Mouse (Mus musculus) neural tube, embryonic 14.5 days (tissue): ENCODE results near the gene Stom. TPM values are rescaled to one million over a fixed set of nuclear protein-coding genes. Genes with fewer than 3 reads are reported as not detected.

Experiments
- ATAC-seq: fragments of 200-750 bp; cut with Nextera tagmentation; 2 replicates; pipeline ENCODE4 v1.8.0; 2017; ENCODE audit warnings: low read depth, mild to moderate bottlenecking, moderate TSS enrichment, moderate library complexity
- H3K27ac ChIP-seq: fragments of 300-500 bp; sonication (generic); 2 replicates; pipeline ENCODE4 v1.5.1; 2014; ENCODE audit warnings: low read depth, mild to moderate bottlenecking, control low read depth, low read length, moderate library complexity, mixed read lengths
- H3K27me3 ChIP-seq: fragments of 300-500 bp; sonication (generic); 2 replicates; pipeline ENCODE4 v1.6.1; 2014; ENCODE audit warnings: low read length; ENCODE audit not compliant: control insufficient read depth, insufficient read depth
- H3K36me3 ChIP-seq: fragments of 300-500 bp; sonication (generic); 2 replicates; pipeline ENCODE4 v1.6.1; 2014; ENCODE audit warnings: low read length, mixed read lengths; ENCODE audit not compliant: control insufficient read depth, insufficient read depth
- H3K4me1 ChIP-seq: fragments of 300-500 bp; sonication (generic); 2 replicates; pipeline ENCODE4 v1.6.1; 2014; ENCODE audit warnings: low read length; ENCODE audit not compliant: control insufficient read depth, insufficient read depth
- H3K4me2 ChIP-seq: fragments of 300-500 bp; sonication (generic); 2 replicates; pipeline ENCODE4 v1.6.1; 2014; ENCODE audit warnings: mild to moderate bottlenecking, low read depth, low read length, control low read depth
- H3K4me3 ChIP-seq: fragments of 300-500 bp; sonication (generic); 2 replicates; pipeline ENCODE4 v1.5.1; 2014; ENCODE audit warnings: low read depth, low read length, control low read depth, mixed read lengths
- H3K9ac ChIP-seq: fragments of 300-500 bp; sonication (generic); replicated peaks from 2 replicates; pipeline ENCODE4 v1.6.1; 2014; ENCODE audit warnings: low read depth, mild to moderate bottlenecking, control low read depth, low read length, mixed read lengths
- H3K9me3 ChIP-seq: fragments of 300-500 bp; sonication (generic); 2 replicates; pipeline ENCODE4 v1.6.1; 2016; ENCODE audit warnings: low read length; ENCODE audit not compliant: control insufficient read depth
- WGBS: fragments of 180-500 bp; shearing (Covaris S2); extraction: QIAGEN DNeasy Blood & Tissue Kit; methylation state at CpG from one replicate; pipeline ENCODE4 v1.1.7; 2014; 5-methylcytosine and 5-hydroxymethylcytosine counted together
- polyA plus RNA-seq: library from polyadenylated mRNA; unstranded; fragments of >200 nt; fragmentation: Nextera tagmentation; extraction: Ambion mirVana; gene quantifications from 2 replicates; pipeline ENCODE4 v1.2.1, GENCODE M21; 2014

The Stom gene
- polyA plus RNA-seq = 14.2 and 20.8 TPM in 2 replicates

DNA sequence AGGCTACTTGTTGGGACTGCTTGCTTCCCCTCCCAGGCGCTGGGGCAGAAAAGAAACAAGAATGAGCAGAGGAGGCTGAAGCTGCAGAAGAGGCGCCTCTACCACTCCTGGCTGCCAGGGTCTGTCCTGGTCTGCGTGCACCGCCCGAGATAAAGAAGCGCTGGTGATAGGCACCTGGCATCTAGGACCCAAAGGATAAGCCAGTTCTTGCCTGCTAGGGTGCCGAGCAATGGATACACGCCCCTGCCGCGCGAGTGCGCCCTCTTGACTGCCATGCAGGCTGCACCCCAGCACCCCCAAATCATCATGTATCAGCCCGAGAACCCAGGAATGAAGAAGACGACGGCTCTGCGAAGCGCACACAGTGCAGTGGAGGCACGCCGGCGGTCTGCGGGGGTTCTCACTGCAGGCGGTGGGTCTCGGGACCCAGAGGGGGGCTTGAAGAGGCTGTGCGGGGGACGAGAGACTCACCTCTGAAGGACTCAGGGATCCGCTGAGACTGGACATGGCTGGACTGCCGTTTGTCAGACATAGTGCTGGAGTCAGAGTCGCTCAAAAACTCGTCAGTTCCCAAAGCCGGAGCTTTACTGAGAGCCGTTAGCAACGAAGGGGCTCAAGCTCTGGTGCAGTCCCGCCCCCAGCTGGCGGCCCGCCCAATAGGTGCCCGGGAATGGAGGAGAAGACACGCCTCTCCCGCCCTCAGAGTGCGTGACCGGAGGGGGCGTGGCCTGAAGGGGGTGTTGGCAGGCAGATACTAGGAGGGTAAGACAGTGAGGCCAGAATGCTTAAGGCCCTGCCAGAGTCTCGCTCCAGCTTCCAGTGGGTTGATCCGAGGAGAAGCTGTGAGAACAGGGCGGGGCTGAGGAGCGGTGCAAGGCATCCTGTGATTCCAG is at the start of gene Stom:
Gene Stom, minus strand, starts transcription at position 589 of the 893 bp plus-strand sequence.
- ATAC-seq = peak; percentile 99
- H3K9me3 ChIP-seq = no peaks in the 10 kb centered on the region
- no peaks in the 10 kb centered on the region for H3K36me3 ChIP-seq
- under 1% methylated on average over 45 of the region's 45 CpGs for WGBS
- H3K4me1 ChIP-seq = peaks cover 8% of the 10 kb centered on the region; the same call in 1 of the 2 replicates
- peak within 1 kb of the TSS; percentile 57 for H3K4me3 ChIP-seq
- peak within 1 kb of the TSS; percentile 66 for H3K27ac ChIP-seq
- H3K27me3 ChIP-seq = no peaks in the 10 kb centered on the region
- H3K4me2 ChIP-seq = peak within 1 kb of the TSS; percentile 91
- peak within 1 kb of the TSS; percentile 67 for H3K9ac ChIP-seq

DNA sequence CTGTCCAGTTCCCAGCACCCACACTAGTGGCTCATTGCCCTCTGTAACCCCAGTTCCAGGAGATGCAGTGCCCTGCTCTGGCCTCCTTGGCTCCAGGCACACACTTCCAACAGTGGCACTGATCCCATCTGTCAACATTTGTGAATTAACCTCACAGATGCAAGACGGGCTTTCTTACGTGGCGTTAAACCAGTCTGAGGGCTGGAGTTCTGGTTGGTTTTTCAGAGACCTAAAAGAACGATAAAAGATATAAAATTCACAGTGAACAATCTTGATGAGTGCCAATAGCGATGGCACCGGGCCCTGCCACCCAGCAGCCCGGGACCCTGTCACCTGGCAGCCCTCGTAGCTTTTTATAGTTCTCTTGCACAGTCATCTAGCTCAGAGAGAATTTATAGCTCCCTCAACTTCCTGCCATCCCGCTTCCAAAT is 48.7 kb upstream of the Stom start:
- Histone ChIP-seq H3K9me3 (no peaks in the 10 kb centered on the region), H3K27ac (no peak overlapping the region), H3K4me3 (no peak overlapping the region), H3K9ac (no peak overlapping the region), H3K4me1 (no peaks in the 10 kb centered on the region), H3K36me3 (no peaks in the 10 kb centered on the region), H3K4me2 (no peak overlapping the region), H3K27me3 (no peaks in the 10 kb centered on the region)
- 52% methylated on average over 9 of the region's 9 CpGs for WGBS
- ATAC-seq = no peak

DNA sequence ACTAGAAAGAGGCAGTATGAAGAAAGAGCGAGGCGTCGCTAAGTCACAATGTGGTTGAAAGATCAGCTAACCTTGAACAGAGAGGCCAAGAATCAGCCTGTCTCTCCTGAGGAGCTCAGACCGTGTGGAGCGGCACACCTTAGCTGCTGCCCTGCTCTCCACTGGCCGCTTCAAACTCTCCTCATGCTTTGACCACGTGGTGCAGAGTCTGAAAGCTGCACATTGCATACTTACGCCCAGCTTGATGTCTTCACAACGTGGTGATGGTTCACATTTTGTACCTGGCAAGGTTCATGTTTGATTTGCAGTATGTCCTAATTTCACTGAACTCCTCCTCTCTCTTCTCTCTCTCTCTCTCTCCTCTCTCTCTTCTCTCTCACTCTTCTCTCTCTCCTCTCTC is 42.5 kb upstream of the Stom start:
- Histone ChIP-seq H3K9ac (no peak overlapping the region), H3K36me3 (no peaks in the 10 kb centered on the region), H3K4me3 (no peak overlapping the region), H3K27ac (no peak overlapping the region), H3K4me1 (no peaks in the 10 kb centered on the region), H3K9me3 (no peaks in the 10 kb centered on the region), H3K4me2 (no peak overlapping the region), H3K27me3 (no peaks in the 10 kb centered on the region)
- whole genome bisulfite sequencing = 79% methylated on average over 9 of the region's 9 CpGs
- ATAC-seq = no peak

DNA sequence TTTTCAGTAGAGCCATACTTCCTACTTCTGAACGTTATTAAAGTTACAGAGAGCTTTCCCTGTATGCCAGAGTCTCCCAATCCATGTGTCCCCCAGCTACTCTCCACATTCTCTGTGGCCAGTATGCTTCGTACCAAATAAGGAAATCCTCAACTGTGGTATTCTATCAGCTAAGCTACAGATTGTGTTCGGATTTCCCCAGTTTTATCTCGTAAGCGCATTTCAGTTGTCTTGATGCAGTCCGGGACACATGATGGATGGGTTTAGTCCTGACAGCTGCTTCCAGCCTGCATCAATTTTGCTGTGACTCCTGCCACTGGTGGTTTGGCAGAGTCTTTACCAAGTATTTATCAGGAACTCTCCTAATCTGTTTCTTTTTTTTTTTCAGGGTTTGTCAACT is 40.8 kb upstream of the Stom start:
- no peak overlapping the region for H3K9ac ChIP-seq
- no peaks in the 10 kb centered on the region for H3K27me3 ChIP-seq
- no peak overlapping the region for H3K4me3 ChIP-seq
- no peak overlapping the region for H3K27ac ChIP-seq
- no peaks in the 10 kb centered on the region for H3K36me3 ChIP-seq
- H3K4me1 ChIP-seq = no peaks in the 10 kb centered on the region
- H3K4me2 ChIP-seq = no peak overlapping the region
- WGBS = 69% methylated on average over 6 of the region's 6 CpGs
- no peaks in the 10 kb centered on the region for H3K9me3 ChIP-seq
- no peak for ATAC-seq

DNA sequence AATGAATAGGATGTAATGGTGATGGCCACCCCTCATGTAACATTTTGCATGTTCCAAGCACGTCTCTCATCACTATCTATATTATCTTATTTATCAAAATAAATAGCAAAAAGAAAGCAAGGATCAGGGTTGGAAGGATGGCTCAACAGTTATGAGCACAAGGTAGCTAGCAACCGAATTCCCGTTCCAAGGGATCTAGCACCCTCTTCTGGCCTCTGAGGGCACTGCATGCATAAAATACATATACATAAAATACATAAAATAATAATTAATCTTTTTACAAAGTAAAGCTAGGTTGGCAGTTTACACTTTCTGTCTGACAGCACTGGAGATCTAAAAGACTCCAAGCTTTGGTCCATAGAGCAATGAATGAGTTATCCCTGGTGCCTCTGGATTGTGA is 36.2 kb upstream of the Stom start:
- Histone ChIP-seq H3K36me3 (no peaks in the 10 kb centered on the region), H3K27ac (no peak overlapping the region), H3K9ac (no peak overlapping the region), H3K4me1 (no peaks in the 10 kb centered on the region), H3K4me3 (no peak overlapping the region), H3K4me2 (no peak overlapping the region), H3K9me3 (no peaks in the 10 kb centered on the region), H3K27me3 (no peaks in the 10 kb centered on the region)
- no peak for ATAC-seq
- 11% methylated on average over 3 of the region's 3 CpGs for WGBS

DNA sequence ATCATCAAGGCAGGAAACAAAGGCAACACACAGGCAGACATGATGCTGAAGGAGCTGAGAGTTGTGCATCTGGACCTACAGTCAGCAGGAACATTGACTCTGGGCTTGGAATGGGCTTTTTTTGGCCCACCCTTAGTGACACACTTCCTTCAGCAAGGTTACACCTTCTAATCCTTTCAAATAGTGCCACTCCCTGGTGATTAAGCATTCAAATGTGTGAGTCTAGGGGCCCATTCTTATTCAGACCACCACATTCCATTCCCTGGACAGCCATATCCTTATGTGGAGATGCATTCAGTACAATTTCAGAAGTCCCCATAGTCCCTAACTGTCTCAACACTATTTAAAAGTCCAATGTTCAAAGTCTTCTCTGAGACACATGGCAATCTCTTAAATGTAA is 33.9 kb upstream of the Stom start:
- no peaks in the 10 kb centered on the region for H3K9me3 ChIP-seq
- H3K4me2 ChIP-seq = no peak overlapping the region

DNA sequence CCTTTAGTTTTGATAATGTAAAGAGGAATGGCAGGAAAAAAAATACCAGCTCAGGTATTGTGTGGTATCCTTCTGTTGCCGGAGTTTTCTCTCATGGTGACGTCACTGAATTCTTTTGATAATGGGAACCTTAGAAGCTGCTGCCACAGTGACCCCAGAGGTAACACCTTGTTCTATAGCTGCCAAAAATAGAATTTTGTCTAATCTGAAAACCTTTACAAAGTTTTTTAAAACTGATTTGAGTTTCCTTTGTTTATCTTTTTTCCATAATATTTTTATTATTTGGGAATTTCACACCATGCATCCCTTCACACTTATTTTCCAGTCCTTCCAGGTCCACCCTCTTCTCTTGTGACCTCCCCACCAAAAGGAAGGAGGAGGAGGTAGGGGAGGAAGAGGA is 30.9 kb upstream of the Stom start, which contains the start of gene 4930568D16Rik:
Gene 4930568D16Rik, minus strand, starts transcription at position 101 of the 400 bp plus-strand sequence.
- Histone ChIP-seq H3K4me2 (no peak within 1 kb of the TSS), H3K9me3 (no peaks in the 10 kb centered on the region), H3K4me1 (no peaks in the 10 kb centered on the region), H3K9ac (no peak within 1 kb of the TSS), H3K4me3 (no peak within 1 kb of the TSS), H3K36me3 (no peaks in the 10 kb centered on the region), H3K27ac (no peak within 1 kb of the TSS), H3K27me3 (no peaks in the 10 kb centered on the region)
- WGBS = 85% methylated on average over 2 of the region's 2 CpGs
- ATAC-seq = no peak

More for the DNA sequence above, 33.9 kb upstream of the Stom start:
- no peaks in the 10 kb centered on the region for H3K36me3 ChIP-seq
- H3K27me3 ChIP-seq = no peaks in the 10 kb centered on the region
- no peak overlapping the region for H3K27ac ChIP-seq
- H3K9ac ChIP-seq = no peak overlapping the region
- no peak overlapping the region for H3K4me3 ChIP-seq
- ATAC-seq = no peak
- no peaks in the 10 kb centered on the region for H3K4me1 ChIP-seq

DNA sequence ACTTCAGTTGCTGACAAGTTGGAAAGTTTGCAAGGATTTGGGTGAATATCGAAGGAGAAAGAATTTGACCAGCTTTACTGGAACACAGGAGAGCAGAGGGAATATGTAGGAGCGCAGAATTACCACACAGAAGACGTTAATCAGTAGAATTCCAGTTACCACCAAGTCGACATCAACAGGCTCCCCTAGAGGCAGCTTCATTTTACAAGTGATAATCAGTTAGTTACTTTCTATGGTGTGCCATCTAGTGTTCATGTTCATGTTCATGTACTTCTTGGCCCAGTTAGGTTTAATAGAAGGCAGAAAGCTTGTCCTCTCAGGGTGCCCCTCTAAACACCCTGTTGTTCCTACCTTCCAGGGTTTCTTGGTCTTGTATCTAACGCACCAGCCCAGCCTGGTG is 12.4 kb upstream of the Stom start:
- Histone ChIP-seq H3K4me3 (no peak overlapping the region), H3K4me1 (no peaks in the 10 kb centered on the region), H3K4me2 (no peak overlapping the region), H3K36me3 (no peaks in the 10 kb centered on the region), H3K27ac (no peak overlapping the region), H3K9me3 (no peaks in the 10 kb centered on the region), H3K27me3 (no peaks in the 10 kb centered on the region), H3K9ac (no peak overlapping the region)
- 68% methylated on average over 5 of the region's 5 CpGs for WGBS
- ATAC-seq = no peak

DNA sequence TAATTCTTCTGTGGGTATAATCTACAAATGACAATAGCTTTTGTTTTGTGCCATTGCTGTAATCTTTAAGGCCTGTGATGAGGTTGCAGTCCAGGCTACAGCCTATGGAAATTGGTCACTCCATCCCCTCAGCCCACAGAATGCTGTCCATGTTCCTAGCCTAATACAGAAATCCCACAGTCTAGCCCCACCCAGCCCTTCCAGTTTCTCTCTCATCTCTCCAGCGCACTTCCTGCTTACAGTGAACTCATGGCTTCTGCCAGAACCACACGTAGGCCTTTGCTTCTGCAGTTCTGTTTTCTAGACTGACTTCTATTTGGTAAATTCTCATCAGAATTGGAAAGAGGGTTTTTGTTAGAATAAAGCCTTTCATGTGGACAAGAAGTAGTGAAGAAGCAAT is 9.2 kb upstream of the Stom start:
- H3K4me2 ChIP-seq = no peak overlapping the region
- no peak overlapping the region for H3K4me3 ChIP-seq
- 75% methylated on average over 2 of the region's 2 CpGs for WGBS

More for the DNA sequence above, 9.2 kb upstream of the Stom start:
- H3K27me3 ChIP-seq = no peaks in the 10 kb centered on the region
- ATAC-seq = no peak
- no peaks in the 10 kb centered on the region for H3K4me1 ChIP-seq
- H3K27ac ChIP-seq = no peak overlapping the region
- no peaks in the 10 kb centered on the region for H3K36me3 ChIP-seq
- no peaks in the 10 kb centered on the region for H3K9me3 ChIP-seq
- no peak overlapping the region for H3K9ac ChIP-seq
